Mouse (Mus musculus): ENCODE measurements around the gene Fam53b. TPM values are rescaled to one million over a fixed set of nuclear protein-coding genes. Genes with fewer than 3 reads are reported as not detected.

The Fam53b gene
- polyA plus RNA-seq, 1 experiment from 2014 or later: 29.4 TPM

DNA sequence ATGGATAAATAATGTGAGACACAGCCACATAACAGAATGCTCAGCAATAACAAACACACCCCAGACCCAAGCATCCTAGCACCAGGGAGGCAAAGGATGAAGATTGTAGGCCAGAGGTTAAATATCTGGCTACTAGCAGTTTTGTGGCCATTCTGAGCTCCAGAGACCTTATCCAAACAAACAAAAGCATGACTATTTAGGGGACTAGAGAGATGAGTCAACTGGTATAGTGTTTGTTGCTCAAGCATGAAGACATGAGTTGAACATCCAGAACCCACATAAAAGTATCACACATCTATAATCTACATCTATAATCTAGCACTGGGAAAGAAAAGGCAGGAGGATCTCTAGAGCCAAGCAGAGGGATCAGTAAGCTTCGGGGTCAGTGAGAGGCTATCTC is 28.8 kb upstream of the Fam53b start:
- Histone ChIP-seq H3K27ac (ENCODE audit: low read length) (no peak overlapping the region), H3K9me3 (replicated peaks; ENCODE audit: control insufficient read depth, low read length) (no peaks in the 10 kb centered on the region), H3K36me3 (ENCODE audit: control insufficient read depth, insufficient read depth) (peaks cover 2% of the 10 kb centered on the region; the same call in 1 of the 2 replicates), H3K4me1 (ENCODE audit: control insufficient read depth, low read depth, low read length) (no peaks in the 10 kb centered on the region), H3K4me2 (ENCODE audit: low read depth, low read length) (no peak overlapping the region), H3K9ac (ENCODE audit: low read depth, low read length) (no peak overlapping the region), H3K4me3 (ENCODE audit: low read depth, low read length) (no peak overlapping the region), H3K27me3 (ENCODE audit: control insufficient read depth, insufficient read depth, low read depth, low read length) (no peaks in the 10 kb centered on the region)
- 79% methylated on average over 1 of the region's 1 CpGs for WGBS (ENCODE audit: insufficient replicate concordance)
- ATAC-seq (ENCODE audit: low read depth): no peak

DNA sequence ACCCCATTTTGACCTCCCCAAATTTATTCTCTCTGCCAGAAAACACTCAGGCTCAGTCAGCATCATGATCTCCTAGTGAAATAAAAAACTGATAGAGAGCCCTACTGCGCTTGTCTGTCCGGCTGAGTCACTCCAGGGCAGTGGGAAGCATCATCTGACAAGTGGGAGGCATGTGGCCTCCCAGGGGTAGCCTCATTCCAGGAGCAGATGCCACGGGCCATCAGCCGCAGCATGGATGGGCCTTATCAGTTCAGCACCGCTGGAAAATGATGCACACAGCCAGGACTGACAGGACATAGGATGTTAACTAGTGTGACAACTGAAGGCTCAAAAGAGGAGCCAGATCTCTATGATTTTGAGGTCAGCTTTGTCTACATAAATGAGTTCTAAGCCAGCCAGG is 27.6 kb upstream of the Fam53b start:
- no peaks in the 10 kb centered on the region for H3K4me1 ChIP-seq (ENCODE audit: control insufficient read depth, low read depth, low read length)
- no peaks in the 10 kb centered on the region for H3K27me3 ChIP-seq (ENCODE audit: control insufficient read depth, insufficient read depth, low read depth, low read length)
- H3K36me3 ChIP-seq (ENCODE audit: control insufficient read depth, insufficient read depth): no peaks in the 10 kb centered on the region
- no peak for ATAC-seq (ENCODE audit: low read depth)
- 59% methylated on average over 5 of the region's 5 CpGs for WGBS (ENCODE audit: insufficient replicate concordance)
- no peak overlapping the region for H3K4me3 ChIP-seq (ENCODE audit: low read depth, low read length)
- no peak overlapping the region for H3K4me2 ChIP-seq (ENCODE audit: low read depth, low read length)
- H3K27ac ChIP-seq (ENCODE audit: low read length): no peak overlapping the region
- H3K9ac ChIP-seq (ENCODE audit: low read depth, low read length): no peak overlapping the region
- H3K9me3 ChIP-seq (replicated peaks; ENCODE audit: control insufficient read depth, low read length): no peaks in the 10 kb centered on the region

DNA sequence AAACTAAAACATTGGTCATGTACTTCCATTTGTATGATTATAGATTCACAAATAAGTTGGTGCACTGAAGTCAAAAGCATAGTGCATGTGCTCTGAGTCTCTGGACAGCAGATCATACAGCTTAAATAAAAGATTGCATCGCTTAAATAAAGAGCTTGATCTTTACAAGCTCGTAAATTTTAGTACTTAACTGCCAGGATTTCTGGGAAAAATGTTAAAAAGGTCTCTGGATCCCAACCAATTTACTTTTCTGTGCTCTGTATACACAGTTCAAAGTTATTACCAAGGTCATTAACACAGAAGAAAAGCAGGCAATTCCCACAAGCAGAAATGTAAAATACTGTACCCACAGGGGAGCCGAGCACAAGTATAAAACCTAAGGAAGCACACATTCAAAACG is 17.3 kb upstream of the Fam53b start:
- ATAC-seq (ENCODE audit: low read depth): no peak
- no peak overlapping the region for H3K4me3 ChIP-seq (ENCODE audit: low read depth, low read length)
- H3K4me2 ChIP-seq (ENCODE audit: low read depth, low read length): no peak overlapping the region
- 0 out of 2 replicates have a peak, but pooled peaks cover 2% of the 10 kb centered on the region for H3K36me3 ChIP-seq (ENCODE audit: control insufficient read depth, insufficient read depth)
- H3K4me1 ChIP-seq (ENCODE audit: control insufficient read depth, low read depth, low read length): no peaks in the 10 kb centered on the region
- 75% methylated on average over 4 of the region's 4 CpGs for WGBS (ENCODE audit: insufficient replicate concordance)
- H3K27me3 ChIP-seq (ENCODE audit: control insufficient read depth, insufficient read depth, low read depth, low read length): no peaks in the 10 kb centered on the region
- no peaks in the 10 kb centered on the region for H3K9me3 ChIP-seq (replicated peaks; ENCODE audit: control insufficient read depth, low read length)
- no peak overlapping the region for H3K27ac ChIP-seq (ENCODE audit: low read length)
- no peak overlapping the region for H3K9ac ChIP-seq (ENCODE audit: low read depth, low read length)

DNA sequence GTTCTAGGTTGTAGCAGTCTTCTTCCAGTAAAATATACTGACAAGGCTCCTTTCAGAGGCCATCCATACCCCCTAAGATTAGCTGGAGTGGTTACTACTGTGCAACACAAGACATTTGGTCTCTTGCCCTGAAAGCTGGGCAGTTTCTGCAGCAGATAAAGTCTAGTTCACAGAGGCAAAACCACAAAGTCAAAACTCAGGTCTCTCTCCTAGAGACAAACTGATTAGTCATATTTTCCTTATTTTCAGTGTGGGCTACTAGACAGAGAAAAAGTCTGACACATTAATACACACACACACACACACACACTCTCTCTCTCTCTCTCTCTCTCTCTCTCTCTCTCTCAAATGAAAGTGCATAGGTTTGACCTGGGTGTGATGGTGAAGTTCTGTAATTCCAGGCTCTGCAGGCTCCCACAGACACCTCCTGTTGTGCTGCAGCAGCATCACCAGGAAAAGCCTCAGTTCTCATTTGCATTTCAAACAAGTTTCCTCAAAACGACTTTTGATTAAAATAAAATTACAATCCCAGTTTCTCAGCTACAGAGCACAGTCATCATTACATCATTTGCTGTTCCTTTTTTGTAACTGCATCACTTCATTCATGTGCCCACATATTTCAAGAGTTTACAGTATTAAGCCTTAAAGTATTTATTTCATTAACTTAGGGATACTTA is 10.8 kb upstream of the Fam53b start:
- no peaks in the 10 kb centered on the region for H3K9me3 ChIP-seq (replicated peaks; ENCODE audit: control insufficient read depth, low read length)
- no peak overlapping the region for H3K4me2 ChIP-seq (ENCODE audit: low read depth, low read length)
- no peak overlapping the region for H3K9ac ChIP-seq (ENCODE audit: low read depth, low read length)
- no peak overlapping the region for H3K4me3 ChIP-seq (ENCODE audit: low read depth, low read length)
- ATAC-seq (ENCODE audit: low read depth): no peak
- H3K36me3 ChIP-seq (ENCODE audit: control insufficient read depth, insufficient read depth): 0 out of 2 replicates have a peak, but pooled peaks cover 2% of the 10 kb centered on the region
- no peaks in the 10 kb centered on the region for H3K27me3 ChIP-seq (ENCODE audit: control insufficient read depth, insufficient read depth, low read depth, low read length)
- H3K27ac ChIP-seq (ENCODE audit: low read length): no peak overlapping the region
- H3K4me1 ChIP-seq (ENCODE audit: control insufficient read depth, low read depth, low read length): no peaks in the 10 kb centered on the region
- 5% methylated on average over 1 of the region's 1 CpGs for WGBS (ENCODE audit: insufficient replicate concordance)

DNA sequence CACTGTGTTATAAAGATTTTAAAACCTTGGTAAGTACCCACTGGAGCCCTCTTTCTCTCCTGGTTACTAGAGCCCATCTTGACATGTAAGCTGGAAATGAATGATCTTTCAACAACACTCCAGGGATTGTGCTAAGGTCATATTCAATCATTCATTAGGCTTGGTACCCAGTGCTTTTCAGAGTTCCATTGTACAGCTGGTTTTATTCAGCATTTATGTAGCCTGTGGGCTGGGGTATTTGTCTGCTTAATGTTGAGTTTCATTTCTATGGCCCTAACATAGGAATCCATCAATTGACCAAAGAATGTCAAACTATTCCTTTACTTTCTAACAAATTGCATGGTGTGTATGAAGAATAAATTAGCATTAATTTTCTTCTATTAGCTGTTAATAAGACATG is 10.1 kb upstream of the Fam53b start:
- H3K27me3 ChIP-seq (ENCODE audit: control insufficient read depth, insufficient read depth, low read depth, low read length): no peaks in the 10 kb centered on the region
- H3K9ac ChIP-seq (ENCODE audit: low read depth, low read length): no peak overlapping the region
- 0 out of 2 replicates have a peak, but pooled peaks cover 2% of the 10 kb centered on the region for H3K36me3 ChIP-seq (ENCODE audit: control insufficient read depth, insufficient read depth)
- no peak overlapping the region for H3K4me3 ChIP-seq (ENCODE audit: low read depth, low read length)
- H3K9me3 ChIP-seq (replicated peaks; ENCODE audit: control insufficient read depth, low read length): no peaks in the 10 kb centered on the region
- ATAC-seq (ENCODE audit: low read depth): no peak
- H3K27ac ChIP-seq (ENCODE audit: low read length): no peak overlapping the region
- no peaks in the 10 kb centered on the region for H3K4me1 ChIP-seq (ENCODE audit: control insufficient read depth, low read depth, low read length)
- no peak overlapping the region for H3K4me2 ChIP-seq (ENCODE audit: low read depth, low read length)

DNA sequence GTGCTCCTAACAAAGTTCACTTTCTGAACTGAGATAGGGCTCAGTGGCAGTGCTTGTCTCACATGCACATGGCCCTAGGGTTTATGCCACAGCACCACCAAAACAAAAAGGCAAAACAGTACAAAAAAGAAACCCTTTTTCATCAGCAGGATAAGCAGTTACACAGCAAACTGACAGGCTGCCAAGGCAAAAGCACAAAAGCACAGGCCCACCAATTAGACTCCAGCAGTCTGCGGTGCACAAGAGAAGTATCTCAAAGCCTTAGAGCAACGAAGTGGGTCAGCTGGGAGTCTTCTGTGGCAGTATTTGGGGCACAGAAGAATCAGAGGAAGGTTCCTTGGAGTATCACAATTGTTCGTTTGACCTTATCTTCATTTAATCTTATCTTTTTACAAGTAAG is 7.0 kb upstream of the Fam53b start:
- Histone ChIP-seq H3K27ac (ENCODE audit: low read length) (no peak overlapping the region), H3K4me3 (ENCODE audit: low read depth, low read length) (no peak overlapping the region), H3K36me3 (ENCODE audit: control insufficient read depth, insufficient read depth) (no peaks in the 10 kb centered on the region), H3K4me2 (ENCODE audit: low read depth, low read length) (no peak overlapping the region), H3K27me3 (ENCODE audit: control insufficient read depth, insufficient read depth, low read depth, low read length) (no peaks in the 10 kb centered on the region), H3K4me1 (ENCODE audit: control insufficient read depth, low read depth, low read length) (no peaks in the 10 kb centered on the region), H3K9me3 (replicated peaks; ENCODE audit: control insufficient read depth, low read length) (no peaks in the 10 kb centered on the region), H3K9ac (ENCODE audit: low read depth, low read length) (no peak overlapping the region)
- no peak for ATAC-seq (ENCODE audit: low read depth)
- 66% methylated on average over 3 of the region's 3 CpGs for whole genome bisulfite sequencing (ENCODE audit: insufficient replicate concordance)

DNA sequence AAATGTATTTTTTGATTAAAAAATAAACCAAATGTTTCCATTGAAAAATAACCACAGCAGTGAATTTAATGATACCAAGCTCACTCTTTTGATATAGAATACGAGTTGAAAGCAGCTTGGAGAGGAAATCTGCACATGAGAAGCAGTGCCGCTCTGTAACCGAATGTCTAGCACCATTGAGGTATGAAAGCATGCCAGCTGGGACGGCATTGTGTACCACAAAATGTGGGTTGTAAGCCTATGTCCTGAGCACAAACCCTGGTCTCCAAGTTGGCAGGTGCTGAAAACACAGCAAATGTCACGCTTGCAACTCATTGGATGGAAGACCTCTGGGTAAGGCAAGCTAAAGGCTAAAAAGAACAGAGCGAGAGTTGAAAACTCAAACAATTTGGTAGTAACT is 3.4 kb upstream of the Fam53b start:
- H3K9me3 ChIP-seq (replicated peaks; ENCODE audit: control insufficient read depth, low read length): no peaks in the 10 kb centered on the region
- no peak for ATAC-seq (ENCODE audit: low read depth)
- H3K27ac ChIP-seq (ENCODE audit: low read length): no peak overlapping the region
- H3K4me1 ChIP-seq (ENCODE audit: control insufficient read depth, low read depth, low read length): peaks cover 13% of the 10 kb centered on the region
- H3K27me3 ChIP-seq (ENCODE audit: control insufficient read depth, insufficient read depth, low read depth, low read length): peaks cover 8% of the 10 kb centered on the region; the same call in 1 of the 2 replicates
- H3K36me3 ChIP-seq (ENCODE audit: control insufficient read depth, insufficient read depth): no peaks in the 10 kb centered on the region
- no peak overlapping the region for H3K4me2 ChIP-seq (ENCODE audit: low read depth, low read length)
- 76% methylated on average over 6 of the region's 6 CpGs for WGBS (ENCODE audit: insufficient replicate concordance)
- H3K9ac ChIP-seq (ENCODE audit: low read depth, low read length): no peak overlapping the region
- H3K4me3 ChIP-seq (ENCODE audit: low read depth, low read length): no peak overlapping the region

DNA sequence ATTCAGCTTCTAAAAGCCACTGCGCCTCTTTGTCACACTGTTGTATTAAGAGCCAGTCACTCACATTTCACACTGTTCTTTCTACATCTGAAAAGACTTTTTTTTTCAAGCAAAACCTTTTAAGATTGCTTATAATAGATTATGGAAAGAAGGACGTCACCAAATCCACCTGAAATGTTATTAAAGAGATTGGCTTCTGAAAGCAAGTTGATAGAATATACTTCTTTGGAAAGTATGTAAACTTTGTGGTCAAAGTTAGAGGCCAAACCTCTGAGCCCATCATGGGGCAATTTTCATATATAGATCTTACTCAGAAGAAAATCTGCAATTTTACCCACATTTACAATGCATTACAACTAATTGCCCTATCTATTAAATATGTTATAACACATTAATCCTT is 2.8 kb upstream of the Fam53b start:
- Histone ChIP-seq H3K4me3 (ENCODE audit: low read depth, low read length) (no peak overlapping the region), H3K4me2 (ENCODE audit: low read depth, low read length) (no peak overlapping the region), H3K9ac (ENCODE audit: low read depth, low read length) (no peak overlapping the region), H3K4me1 (ENCODE audit: control insufficient read depth, low read depth, low read length) (peaks cover 18% of the 10 kb centered on the region), H3K36me3 (ENCODE audit: control insufficient read depth, insufficient read depth) (no peaks in the 10 kb centered on the region), H3K27me3 (ENCODE audit: control insufficient read depth, insufficient read depth, low read depth, low read length) (peaks cover 8% of the 10 kb centered on the region; the same call in 1 of the 2 replicates), H3K27ac (ENCODE audit: low read length) (no peak overlapping the region), H3K9me3 (replicated peaks; ENCODE audit: control insufficient read depth, low read length) (no peaks in the 10 kb centered on the region)
- 77% methylated on average over 2 of the region's 2 CpGs for WGBS (ENCODE audit: insufficient replicate concordance)
- no peak for ATAC-seq (ENCODE audit: low read depth)

DNA sequence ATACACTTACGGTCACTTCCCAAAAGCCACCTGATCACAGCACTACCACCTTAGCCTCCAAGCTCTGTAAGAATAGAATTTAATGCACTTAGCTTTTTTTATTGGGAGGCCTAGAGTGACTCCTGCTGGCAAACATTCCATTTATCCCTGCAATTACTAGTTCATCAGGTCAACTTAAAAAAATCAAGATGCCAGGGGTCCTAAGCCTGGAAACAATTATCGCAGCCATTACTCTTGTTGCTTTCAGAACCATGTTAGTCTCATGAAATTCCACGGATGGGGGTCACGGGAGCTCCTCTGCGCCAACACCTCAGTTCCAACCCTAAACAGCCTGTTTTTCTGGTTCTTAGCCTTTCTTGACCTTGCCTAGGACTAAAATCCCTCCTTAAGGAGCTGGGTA is 1.4 kb upstream of the Fam53b start:
- no peak overlapping the region for H3K27ac ChIP-seq (ENCODE audit: low read length)
- no peak for ATAC-seq (ENCODE audit: low read depth)
- WGBS (ENCODE audit: insufficient replicate concordance): 86% methylated on average over 5 of the region's 5 CpGs

More for the DNA sequence above, 1.4 kb upstream of the Fam53b start:
- Histone ChIP-seq H3K27me3 (ENCODE audit: control insufficient read depth, insufficient read depth, low read depth, low read length) (peaks cover 8% of the 10 kb centered on the region; the same call in 1 of the 2 replicates), H3K9ac (ENCODE audit: low read depth, low read length) (no peak overlapping the region), H3K36me3 (ENCODE audit: control insufficient read depth, insufficient read depth) (no peaks in the 10 kb centered on the region), H3K4me3 (ENCODE audit: low read depth, low read length) (no peak overlapping the region), H3K4me1 (ENCODE audit: control insufficient read depth, low read depth, low read length) (peaks cover 30% of the 10 kb centered on the region), H3K4me2 (ENCODE audit: low read depth, low read length) (no peak overlapping the region), H3K9me3 (replicated peaks; ENCODE audit: control insufficient read depth, low read length) (no peaks in the 10 kb centered on the region)

All from liver, embryonic 16.5 days (tissue).